Mouse (Mus musculus) kidney, adult 2 months (tissue): ENCODE results near the gene Ptpdc1. TPM values are rescaled to one million over a fixed set of nuclear protein-coding genes. Genes with fewer than 3 reads are reported as not detected.
A peak's percentile ranks its signal among the peaks of the same experiment; 100 is the strongest.

ENCODE experiments used
- DNase-seq: peaks from one replicate; pipeline ENCODE4 v3.0.0; 2021
- H3K27ac ChIP-seq: fragments of 200-500 bp; 2 replicates; pipeline ENCODE4 v1.5.1; 2012; ENCODE audit warnings: low read depth, low read length, control low read depth, inconsistent platforms; ENCODE audit not compliant: insufficient read depth
- H3K27me3 ChIP-seq: fragments of 200-500 bp; replicated peaks from 2 replicates; pipeline ENCODE4 v1.6.1; 2012; ENCODE audit warnings: mild to moderate bottlenecking, moderate library complexity, low read length, inconsistent platforms; ENCODE audit not compliant: control insufficient read depth, insufficient read depth
- H3K36me3 ChIP-seq: fragments of 200-500 bp; 2 replicates; pipeline ENCODE4 v1.6.1; 2012; ENCODE audit warnings: mild to moderate bottlenecking, moderate library complexity, low read length, inconsistent platforms; ENCODE audit not compliant: control insufficient read depth, insufficient read depth
- H3K4me1 ChIP-seq: fragments of 200-500 bp; 2 replicates; pipeline ENCODE4 v1.6.1; 2011; ENCODE audit warnings: low read length; ENCODE audit not compliant: control insufficient read depth, insufficient read depth
- H3K4me3 ChIP-seq: fragments of 200-500 bp; 2 replicates; pipeline ENCODE4 v1.5.1; 2011; ENCODE audit warnings: mild to moderate bottlenecking, low read depth, low read length, control low read depth; ENCODE audit not compliant: insufficient read depth
- CTCF ChIP-seq: fragments of 200-500 bp; conservative IDR thresholded peaks from 2 replicates; pipeline ENCODE4 v1.5.1; 2011; ENCODE audit warnings: low read depth, mild to moderate bottlenecking, control low read depth, low read length, moderate library complexity, mixed read lengths; ENCODE audit not compliant: insufficient read depth, insufficient read length
- POLR2A ChIP-seq: fragments of 200-500 bp; IDR thresholded peaks from one replicate; pipeline ENCODE4 v1.6.1; 2011; ENCODE audit warnings: low read depth, low read length, control low read depth
- WGBS: fragments of 180-500 bp; shearing (Covaris S2); methylation state at CpG from one replicate; pipeline ENCODE4 v1.1.7; 2018; 5-methylcytosine and 5-hydroxymethylcytosine counted together
- polyA plus RNA-seq: library from polyadenylated mRNA; depleted of rRNA; stranded (reverse); fragments of >200 nt; gene quantifications from 2 replicates; pipeline ENCODE4 v1.2.3, GENCODE M21; 2012; rRNA removed

The Ptpdc1 gene
- 7.7 and 8.5 TPM in 2 replicates for polyA plus RNA-seq

DNA sequence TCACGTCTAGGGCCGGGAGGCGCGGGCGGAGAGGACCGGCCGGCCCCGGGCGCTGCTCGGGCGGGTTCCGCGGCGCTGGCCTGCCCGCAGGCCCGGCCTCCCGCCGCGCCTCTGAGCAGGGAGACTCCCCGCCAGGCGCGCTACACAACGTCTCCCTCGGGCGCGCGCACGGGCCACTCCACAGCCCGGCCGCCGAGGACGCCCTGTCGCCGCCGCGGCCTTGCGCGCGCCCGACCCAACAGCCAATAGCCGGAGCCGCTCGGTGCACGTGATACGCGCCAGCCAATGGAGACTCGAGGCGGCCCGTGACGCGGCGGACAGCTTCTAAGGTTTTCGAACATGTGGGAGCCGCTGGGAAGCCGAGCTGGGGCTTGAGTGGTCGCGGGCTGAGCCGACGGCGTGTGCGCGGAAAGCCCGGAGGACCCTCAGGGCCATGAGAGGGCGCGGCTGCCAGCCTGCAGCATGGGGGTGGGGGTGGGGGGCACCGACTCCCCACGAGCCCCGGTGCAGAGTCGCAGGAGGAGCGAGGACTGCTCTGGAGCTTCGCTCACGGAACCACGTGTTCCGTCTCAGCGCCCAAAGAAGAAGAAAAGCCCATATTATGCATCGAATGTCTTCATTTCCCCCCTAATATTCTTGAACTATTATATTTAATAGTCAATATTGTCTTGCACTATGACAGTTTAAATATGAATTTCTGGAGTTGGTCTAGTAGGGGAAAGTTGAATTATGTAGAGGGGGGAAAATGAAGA, at the start of gene Ptpdc1:
Gene Ptpdc1 (minus strand): TSS at position 232 of the 752 bp plus-strand sequence.
- H3K4me3 ChIP-seq, result peak within 1 kb of the TSS; percentile 92
- H3K36me3 ChIP-seq, result no peaks in the 10 kb centered on the region
- 1% methylated on average over 76 of the region's 76 CpGs for WGBS
- TF ChIP-seq CTCF, result no peak
- peak; percentile 20 for TF ChIP-seq POLR2A
- peaks cover 18% of the 10 kb centered on the region; the same call in 1 of the 2 replicates for H3K4me1 ChIP-seq
- no peaks in the 10 kb centered on the region for H3K27me3 ChIP-seq
- DNase-seq, result peak; percentile 99
- H3K27ac ChIP-seq, result peak within 1 kb of the TSS; percentile 96

DNA sequence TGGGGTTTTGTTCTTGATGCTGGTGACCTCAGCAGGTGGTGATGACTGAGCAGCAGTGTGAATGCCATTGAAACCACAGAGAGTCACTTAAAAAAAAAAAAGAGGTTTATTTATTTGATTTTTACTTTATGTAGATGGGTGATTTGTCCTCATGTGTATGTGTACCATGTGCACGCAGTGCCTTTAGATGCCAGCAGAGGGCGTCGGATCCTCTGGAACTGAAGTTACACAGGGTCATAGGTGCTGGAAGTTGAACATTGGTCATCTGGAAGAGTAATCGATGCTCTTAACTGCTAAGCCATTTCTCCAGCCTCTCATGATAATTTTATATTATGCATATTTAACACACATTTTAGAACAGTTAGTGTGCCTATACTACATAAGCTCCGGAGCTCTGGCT, 49.1 kb upstream of the Ptpdc1 start:
- Histone ChIP-seq H3K36me3 (no peaks in the 10 kb centered on the region), H3K27ac (no peak overlapping the region), H3K4me1 (no peaks in the 10 kb centered on the region), H3K27me3 (peaks cover 2% of the 10 kb centered on the region; the same call in 1 of the 2 replicates), H3K4me3 (no peak overlapping the region)
- WGBS, result 82% methylated on average over 5 of the region's 5 CpGs
- TF ChIP-seq CTCF (no peak), POLR2A (no peak)
- no peak for DNase-seq

DNA sequence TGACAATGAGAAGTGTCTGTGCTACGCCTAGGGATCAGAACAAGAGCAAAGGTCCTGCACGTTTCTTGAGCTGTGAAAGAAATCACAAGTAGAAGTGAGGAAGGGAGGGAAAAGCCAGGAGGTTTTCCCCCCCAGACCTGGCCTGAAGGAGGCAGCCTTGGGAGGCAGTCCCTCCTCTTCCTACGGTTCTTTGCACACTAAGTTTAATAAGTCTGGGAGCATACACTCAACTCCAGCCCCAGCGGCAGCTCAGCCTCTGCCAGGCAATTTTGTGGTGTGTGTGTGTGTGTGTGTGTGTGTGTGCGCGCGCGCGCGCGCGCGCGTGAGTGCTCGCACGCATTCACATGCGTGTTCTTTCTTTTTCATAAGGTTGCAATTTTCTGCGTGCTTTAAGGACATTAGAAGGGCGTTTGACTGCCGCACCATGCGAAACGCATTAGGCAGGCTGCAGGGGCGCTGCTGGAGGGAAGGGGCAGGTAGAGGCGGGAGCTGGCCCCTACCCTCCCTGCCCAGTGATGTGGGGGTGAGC, 46.9 kb upstream of the Ptpdc1 start:
- peaks cover 13% of the 10 kb centered on the region for H3K27me3 ChIP-seq
- no peak overlapping the region for H3K27ac ChIP-seq
- H3K4me1 ChIP-seq, result peaks cover 5% of the 10 kb centered on the region; the same call in 1 of the 2 replicates
- 2% methylated on average over 24 of the region's 24 CpGs for WGBS
- DNase-seq, result no peak
- TF ChIP-seq CTCF, result no peak
- no peak for TF ChIP-seq POLR2A
- no peak overlapping the region for H3K4me3 ChIP-seq
- H3K36me3 ChIP-seq, result no peaks in the 10 kb centered on the region

DNA sequence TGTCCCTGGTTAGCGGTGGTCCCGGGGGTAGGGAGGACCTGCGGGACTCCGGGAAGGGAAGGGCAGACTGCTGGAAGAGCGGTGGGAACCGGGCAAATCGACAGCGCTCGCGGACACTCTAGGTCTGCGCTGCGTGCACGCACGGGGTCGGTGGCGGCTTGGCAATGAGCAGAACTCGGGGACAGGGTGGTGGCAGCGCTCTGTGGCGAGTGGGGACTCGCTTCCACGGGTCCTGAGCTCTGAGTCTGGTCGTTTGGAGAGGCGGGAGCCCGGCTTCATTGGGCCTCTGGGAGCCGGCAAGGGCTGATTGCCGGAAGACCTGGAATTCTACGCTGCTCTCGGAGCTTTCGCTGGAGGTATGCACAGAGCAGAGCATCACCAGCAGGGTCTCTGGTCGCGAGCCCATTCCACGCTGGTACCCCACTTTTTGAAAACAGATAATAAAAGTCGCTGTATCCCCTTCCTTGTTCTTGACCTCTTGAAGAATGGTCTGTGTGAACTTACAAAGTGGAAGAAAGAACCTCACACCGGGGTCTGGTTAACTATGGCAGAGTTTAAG, 43.6 kb upstream of the Ptpdc1 start:
- Histone ChIP-seq H3K27ac (no peak overlapping the region), H3K36me3 (no peaks in the 10 kb centered on the region), H3K27me3 (peaks cover 20% of the 10 kb centered on the region), H3K4me1 (peaks cover 5% of the 10 kb centered on the region; the same call in 1 of the 2 replicates), H3K4me3 (no peak overlapping the region)
- TF ChIP-seq CTCF (no peak), POLR2A (no peak)
- WGBS, result 3% methylated on average over 34 of the region's 34 CpGs
- DNase-seq, result no peak

DNA sequence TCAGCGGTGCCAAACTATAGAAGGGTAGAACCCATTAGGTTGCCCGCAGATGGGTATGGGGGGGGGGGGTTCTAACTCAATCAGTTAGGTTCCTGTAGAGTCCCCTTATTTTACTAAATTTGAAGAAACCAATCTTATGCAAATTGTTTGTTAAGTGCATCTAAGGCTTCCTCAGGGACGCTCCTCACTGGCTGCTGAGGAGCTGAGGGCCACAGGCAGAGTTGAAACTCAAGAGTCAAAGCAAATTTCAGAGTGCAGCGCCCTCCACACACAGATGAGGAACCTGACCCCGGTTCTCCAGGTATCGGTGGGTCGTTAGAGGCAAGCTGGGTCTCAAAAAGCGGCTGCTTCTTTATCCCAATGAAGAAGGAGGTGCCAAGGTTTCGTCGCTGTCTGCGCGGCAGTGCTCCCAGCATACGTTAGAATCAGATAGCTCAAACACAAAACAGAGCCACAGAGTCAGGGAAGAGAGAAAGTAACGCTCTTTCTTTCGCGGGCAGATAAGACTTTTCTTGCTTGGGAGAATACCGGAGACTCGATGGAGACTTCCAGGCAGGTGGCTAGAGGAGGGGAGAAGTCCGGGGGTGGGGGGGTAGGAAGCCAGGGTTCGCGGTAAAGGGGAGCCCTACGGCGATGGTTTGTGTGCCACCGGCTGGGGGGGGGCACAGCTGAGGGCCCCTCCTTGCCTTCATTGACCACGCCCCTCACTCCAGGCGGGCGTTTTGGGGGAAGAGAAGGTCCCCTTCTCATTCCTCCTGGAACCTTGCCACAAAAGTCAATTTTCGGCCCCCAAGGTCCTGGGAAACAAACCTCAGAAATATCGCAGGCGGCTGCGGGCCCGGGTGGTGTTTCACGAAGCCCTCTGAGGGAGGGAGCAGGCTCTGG, 42.9 kb upstream of the Ptpdc1 start:
- H3K4me1 ChIP-seq, result peaks cover 5% of the 10 kb centered on the region; the same call in 1 of the 2 replicates
- H3K4me3 ChIP-seq, result no peak overlapping the region
- TF ChIP-seq POLR2A, result no peak
- no peak for TF ChIP-seq CTCF
- no peak for DNase-seq
- H3K27me3 ChIP-seq, result peaks cover 24% of the 10 kb centered on the region
- H3K36me3 ChIP-seq, result no peaks in the 10 kb centered on the region
- 5% methylated on average over 33 of the region's 33 CpGs for WGBS
- no peak overlapping the region for H3K27ac ChIP-seq

DNA sequence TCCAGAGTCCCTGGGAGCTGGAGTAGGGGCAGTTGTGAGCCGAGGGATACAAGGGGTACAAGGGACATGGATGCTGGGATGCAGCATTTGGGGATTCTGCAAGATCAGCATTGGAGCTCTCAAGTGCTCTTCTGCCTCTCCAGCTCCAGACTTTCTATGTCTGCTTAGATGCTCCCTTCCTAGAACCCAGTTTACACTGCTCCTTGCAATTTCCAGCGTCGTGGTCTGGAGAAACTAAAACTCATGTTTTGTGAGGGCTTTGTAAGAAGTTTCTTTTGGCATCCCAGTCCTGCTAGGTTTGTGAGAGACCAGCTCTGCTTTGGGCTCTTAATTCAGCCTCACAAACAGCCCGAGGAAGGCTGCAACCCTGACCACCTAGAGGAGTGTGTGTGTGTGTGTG, 42.0 kb upstream of the Ptpdc1 start:
- H3K27me3 ChIP-seq, result peaks cover 24% of the 10 kb centered on the region
- whole genome bisulfite sequencing, result 19% methylated on average over 4 of the region's 4 CpGs
- no peak overlapping the region for H3K4me3 ChIP-seq
- peaks cover 5% of the 10 kb centered on the region; the same call in 1 of the 2 replicates for H3K4me1 ChIP-seq
- H3K36me3 ChIP-seq, result no peaks in the 10 kb centered on the region
- no peak overlapping the region for H3K27ac ChIP-seq
- no peak for TF ChIP-seq POLR2A
- TF ChIP-seq CTCF, result no peak
- DNase-seq, result no peak
